19 mouse cellular contexts compared by ENCODE assay signal in the genomic region with DNA sequence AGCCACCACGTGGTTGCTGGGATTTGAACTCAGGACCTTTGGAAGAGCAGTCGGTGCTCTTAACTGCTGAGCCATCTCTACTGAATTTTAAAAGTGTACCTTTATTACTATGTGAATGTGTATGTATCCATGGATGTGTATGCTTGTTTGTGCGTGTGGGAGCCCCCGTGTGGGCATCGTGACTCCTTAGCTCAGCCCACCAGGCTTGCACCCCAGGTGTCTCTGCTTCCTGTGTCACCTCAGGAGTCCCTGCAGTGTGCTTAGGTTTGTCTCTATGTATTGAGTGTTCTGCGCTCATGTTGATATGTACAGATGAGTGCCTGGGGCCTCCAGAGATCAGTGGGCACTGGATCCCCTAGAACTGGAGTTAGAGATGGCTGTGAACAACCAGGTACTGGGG. TPM values are rescaled to one million over a fixed set of nuclear protein-coding genes. Genes with fewer than 3 reads are reported as not detected.
DNase-seq lines count a peak whose midpoint lies in the region; ATAC-seq and TF ChIP-seq lines count a peak whose summit lies in the region.
"Had no signal": no experiment of that assay in that cellular context is flagged by ENCODE, and none has a peak within 500 bp of the region (broad histone marks: within the 10 kb centered on the region; RNA-seq: fewer than 3 reads in every experiment).

No protein-coding gene starts in this region.

- no peak for DNase-seq in embryonic facial prominence, embryonic 10.5 days (ENCODE audit: low spot score)
- DNase-seq in heart, postnatal 0 days (ENCODE audit: low spot score), result no peak
- no peak for DNase-seq in heart, adult 2 months
- peak; percentile 60 for DNase-seq in thymus, postnatal 25 days
- DNase-seq in embryo, embryonic 11 days, result no peak
- DNase-seq in hindbrain, embryonic 11.5 days (ENCODE audit: low spot score), result no peak
- DNase-seq: adrenal gland, adult 8-10 months; cerebellum, adult 18-20 months; cerebellum, postnatal 14 days; heart, postnatal 4 days; kidney, postnatal 36 days; lung, adult 18-20 months had no signal

- H3K4me2 ChIP-seq in embryonic facial prominence, embryonic 13.5 days, result no peak overlapping the region
- H3K4me2 ChIP-seq in heart, postnatal 0 days (ENCODE audit: low read depth, low read length), result no peak overlapping the region
- H3K4me2 ChIP-seq in limb, embryonic 15.5 days, result no peak overlapping the region
- no peak overlapping the region for H3K4me2 ChIP-seq in hindbrain, embryonic 11.5 days (replicated peaks; ENCODE audit: low read depth, low read length)
- H3K4me2 ChIP-seq: forebrain, embryonic 15.5 days; hindbrain, embryonic 15.5 days; liver, embryonic 11.5 days; midbrain, embryonic 12.5 days had no signal

- no peak for ATAC-seq in embryonic facial prominence, embryonic 13.5 days (ENCODE audit: insufficient number of reproducible peaks, insufficient read depth, low FRiP score, low TSS enrichment, low read depth)
- ATAC-seq in heart, postnatal 0 days (ENCODE audit: insufficient read depth, low read depth), result no peak
- no peak for ATAC-seq in limb, embryonic 15.5 days (ENCODE audit: insufficient number of reproducible peaks, low FRiP score, low TSS enrichment, low read depth)
- no peak for ATAC-seq in hindbrain, embryonic 11.5 days (ENCODE audit: low FRiP score)
- ATAC-seq: activated CD4-positive, CD25-positive, alpha-beta regulatory T cell, adult 4 months; forebrain, embryonic 15.5 days had no signal

- H3K27ac ChIP-seq in embryonic facial prominence, embryonic 13.5 days, result peak overlapping the region; percentile 78
- H3K27ac ChIP-seq in embryonic facial prominence, embryonic 10.5 days (replicated peaks), result no peak overlapping the region
- peak overlapping the region; percentile 36; the same call in 1 of the 2 replicates for H3K27ac ChIP-seq in heart, postnatal 0 days (ENCODE audit: low read depth)
- H3K27ac ChIP-seq in heart, adult 2 months, result no peak overlapping the region
- H3K27ac ChIP-seq in limb, embryonic 15.5 days, result peak overlapping the region; percentile 70
- no peak overlapping the region for H3K27ac ChIP-seq in hindbrain, embryonic 11.5 days (ENCODE audit: low read depth, low read length)
- H3K27ac ChIP-seq: forebrain, embryonic 15.5 days; hindbrain, embryonic 15.5 days; midbrain, embryonic 12.5 days had no signal

- peaks cover 11% of the 10 kb centered on the region for H3K79me2 ChIP-seq in heart, adult 2 months (replicated peaks; ENCODE audit: control insufficient read depth, insufficient read depth, low read length)

- 85% methylated on average over 6 of the region's 6 CpGs for WGBS in embryonic facial prominence, embryonic 13.5 days
- 89% methylated on average over 6 of the region's 6 CpGs for WGBS in embryonic facial prominence, embryonic 10.5 days
- WGBS in heart, postnatal 0 days, result 87% methylated on average over 6 of the region's 6 CpGs
- 91% methylated on average over 6 of the region's 6 CpGs for WGBS in heart, adult 2 months
- 87% methylated on average over 6 of the region's 6 CpGs for WGBS in limb, embryonic 15.5 days
- WGBS in hindbrain, embryonic 11.5 days, result 89% methylated on average over 6 of the region's 6 CpGs

- TF ChIP-seq EP300 in heart, postnatal 0 days (IDR thresholded peaks at IDR 0.05; ENCODE audit: low read depth), result no peak
- TF ChIP-seq EP300 in heart, adult 2 months (IDR thresholded peaks at IDR 0.05; ENCODE audit: insufficient read depth, low read depth, low read length), result no peak

- peaks cover 11% of the 10 kb centered on the region for H3K36me3 ChIP-seq in embryonic facial prominence, embryonic 13.5 days
- 0 out of 2 replicates have a peak, but pooled peaks cover 8% of the 10 kb centered on the region for H3K36me3 ChIP-seq in embryonic facial prominence, embryonic 10.5 days (replicated peaks)
- peaks cover 12% of the 10 kb centered on the region; the same call in 1 of the 2 replicates for H3K36me3 ChIP-seq in heart, postnatal 0 days (replicated peaks; ENCODE audit: control insufficient read depth, insufficient read depth, low read length)
- H3K36me3 ChIP-seq in heart, adult 2 months (ENCODE audit: control insufficient read depth, insufficient read depth, low read length), result peaks cover 11% of the 10 kb centered on the region
- no peaks in the 10 kb centered on the region for H3K36me3 ChIP-seq in limb, embryonic 15.5 days
- H3K36me3 ChIP-seq in hindbrain, embryonic 11.5 days (ENCODE audit: control insufficient read depth, insufficient read depth, low read length), result no peaks in the 10 kb centered on the region
- H3K36me3 ChIP-seq: forebrain, embryonic 15.5 days; hindbrain, embryonic 15.5 days had no signal

- no peak overlapping the region for H3K4me3 ChIP-seq in embryonic facial prominence, embryonic 13.5 days
- no peak overlapping the region for H3K4me3 ChIP-seq in embryonic facial prominence, embryonic 10.5 days
- H3K4me3 ChIP-seq in heart, postnatal 0 days (ENCODE audit: low read depth, low read length), result no peak overlapping the region
- H3K4me3 ChIP-seq in heart, adult 2 months, result no peak overlapping the region
- H3K4me3 ChIP-seq in limb, embryonic 15.5 days, result no peak overlapping the region
- no peak overlapping the region for H3K4me3 ChIP-seq in hindbrain, embryonic 11.5 days (ENCODE audit: low read depth, low read length)
- H3K4me3 ChIP-seq: forebrain, embryonic 15.5 days; hindbrain, embryonic 15.5 days; midbrain, embryonic 12.5 days had no signal

- no peak for TF ChIP-seq POLR2A in heart, adult 2 months (IDR thresholded peaks at IDR 0.05; ENCODE audit: insufficient read depth, low read depth, low read length)

- intact Hi-C loops in heart, adult 2 months (cut with DNase I), result no loop called here

- H3K9ac ChIP-seq in embryonic facial prominence, embryonic 13.5 days, result no peak overlapping the region
- H3K9ac ChIP-seq in heart, postnatal 0 days (replicated peaks; ENCODE audit: low read depth, low read length), result no peak overlapping the region
- H3K9ac ChIP-seq in heart, adult 2 months (ENCODE audit: low read depth, low read length), result no peak overlapping the region
- H3K9ac ChIP-seq in limb, embryonic 15.5 days, result no peak overlapping the region
- no peak overlapping the region for H3K9ac ChIP-seq in hindbrain, embryonic 11.5 days (ENCODE audit: low read depth, low read length)
- H3K9ac ChIP-seq: forebrain, embryonic 15.5 days; hindbrain, embryonic 15.5 days; midbrain, embryonic 12.5 days had no signal

- H3K4me1 ChIP-seq in embryonic facial prominence, embryonic 13.5 days, result peaks cover 26% of the 10 kb centered on the region
- H3K4me1 ChIP-seq in embryonic facial prominence, embryonic 10.5 days, result peaks cover 14% of the 10 kb centered on the region
- peaks cover 33% of the 10 kb centered on the region for H3K4me1 ChIP-seq in heart, postnatal 0 days (ENCODE audit: control insufficient read depth, insufficient read depth)
- peaks cover 4% of the 10 kb centered on the region for H3K4me1 ChIP-seq in heart, adult 2 months (ENCODE audit: control insufficient read depth, insufficient read depth, low read length)
- peaks cover 20% of the 10 kb centered on the region for H3K4me1 ChIP-seq in limb, embryonic 15.5 days
- H3K4me1 ChIP-seq in hindbrain, embryonic 11.5 days (replicated peaks; ENCODE audit: control insufficient read depth, insufficient read depth, low read length), result peaks cover 4% of the 10 kb centered on the region
- H3K4me1 ChIP-seq: forebrain, embryonic 15.5 days; hindbrain, embryonic 15.5 days had no signal

- H3K9me3 ChIP-seq in embryonic facial prominence, embryonic 13.5 days, result no peaks in the 10 kb centered on the region
- no peaks in the 10 kb centered on the region for H3K9me3 ChIP-seq in embryonic facial prominence, embryonic 10.5 days
- no peaks in the 10 kb centered on the region for H3K9me3 ChIP-seq in heart, postnatal 0 days (replicated peaks; ENCODE audit: control insufficient read depth, low read length)
- no peaks in the 10 kb centered on the region for H3K9me3 ChIP-seq in limb, embryonic 15.5 days
- H3K9me3 ChIP-seq in hindbrain, embryonic 11.5 days (ENCODE audit: control insufficient read depth, low read length), result no peaks in the 10 kb centered on the region
- H3K9me3 ChIP-seq: forebrain, embryonic 15.5 days; hindbrain, embryonic 15.5 days; midbrain, embryonic 12.5 days had no signal

- H3K27me3 ChIP-seq in embryonic facial prominence, embryonic 13.5 days, result no peaks in the 10 kb centered on the region
- no peaks in the 10 kb centered on the region for H3K27me3 ChIP-seq in embryonic facial prominence, embryonic 10.5 days (replicated peaks; ENCODE audit: low read depth, poor library complexity, severe bottlenecking)
- no peaks in the 10 kb centered on the region for H3K27me3 ChIP-seq in heart, postnatal 0 days (ENCODE audit: control insufficient read depth, insufficient read depth, low read length)
- H3K27me3 ChIP-seq in heart, adult 2 months (ENCODE audit: control insufficient read depth, insufficient read depth, low read length), result no peaks in the 10 kb centered on the region
- H3K27me3 ChIP-seq in limb, embryonic 15.5 days, result no peaks in the 10 kb centered on the region
- no peaks in the 10 kb centered on the region for H3K27me3 ChIP-seq in hindbrain, embryonic 11.5 days (ENCODE audit: control insufficient read depth, insufficient read depth, low read length)
- H3K27me3 ChIP-seq: forebrain, embryonic 15.5 days; hindbrain, embryonic 15.5 days; midbrain, embryonic 12.5 days had no signal

- TF ChIP-seq CTCF in heart, postnatal 0 days (IDR thresholded peaks at IDR 0.05; ENCODE audit: low read depth), result no peak
- no peak for TF ChIP-seq CTCF in heart, adult 2 months (IDR thresholded peaks at IDR 0.05)

RNA-seq across cellular contexts. Expression of gene Ypel2, which starts 13.0 kb away (rescaled TPM):
- 12.2 and 14.6 TPM in 2 replicates for polyA plus RNA-seq in embryonic facial prominence, embryonic 13.5 days (2015; fragmentation: Nextera tagmentation; extraction: Ambion mirVana)
- 4.2 and 5.4 TPM in 2 replicates for polyA plus RNA-seq in embryonic facial prominence, embryonic 10.5 days (2016; fragmentation: Nextera tagmentation; extraction: Ambion mirVana)
- 16.3 and 18.4 TPM in 2 replicates for total RNA-seq in heart, postnatal 0 days (2014; rRNA removed; ENCODE audit: low replicate concordance)
- polyA plus RNA-seq in heart, postnatal 0 days (2015; fragmentation: Nextera tagmentation; extraction: Ambion mirVana), result 16.1 and 17.8 TPM in 2 replicates
- 10 to 100 TPM; 11.6 to 26.3 TPM for total RNA-seq in heart, adult 2 months (2021)
- polyA plus RNA-seq in heart, adult 2 months (2012; rRNA removed), result 7.9 and 12.2 TPM in 2 replicates
- polyA plus RNA-seq in limb, embryonic 15.5 days (2015; fragmentation: Nextera tagmentation; extraction: Ambion mirVana), result 7.9 and 8.5 TPM in 2 replicates
- polyA plus RNA-seq in hindbrain, embryonic 11.5 days (2014; fragmentation: Nextera tagmentation; extraction: Ambion mirVana), result 6.8 and 7.3 TPM in 2 replicates

Comparison
In these comparisons a context has a peak if more than half of its experiments do, and no peak if none do; other contexts are left out.
1. H3K27ac ChIP-seq: peak in embryonic facial prominence, embryonic 13.5 days (single experiment), heart, postnatal 0 days (single experiment) and limb, embryonic 15.5 days (single experiment); none in embryonic facial prominence, embryonic 10.5 days (single experiment), heart, adult 2 months (single experiment) and hindbrain, embryonic 11.5 days (single experiment).